Mouse (Mus musculus) liver, postnatal 0 days (tissue): Measurements from ENCODE around the gene Cybrd1.
A peak's percentile ranks its signal among the peaks of the same experiment; 100 is the strongest.

Source experiments
- CTCF ChIP-seq: sonication (generic); IDR thresholded peaks from 2 replicates; pipeline ENCODE4 v1.5.1; 2016; ENCODE audit warnings: antibody characterized with exemption, low read depth
- EP300 ChIP-seq: IDR thresholded peaks from 2 replicates; pipeline ENCODE4 v1.6.1; 2016; ENCODE audit warnings: antibody characterized with exemption, low read depth, mild to moderate bottlenecking

- TF ChIP-seq CTCF (peak; percentile 47), EP300 (peak; percentile 59; the same call in 1 of the 2 replicates)
Measured at GRCm38 (mm10) chr2:71090660-71091445, 26.9 kb upstream of the Cybrd1 start.
